Mouse (Mus musculus): ENCODE measurements at regions not wholly inside any gene's neighbourhood (a gene's known extent, or its start where the extent isn't known, plus 50 kb on each side); places are given as distances from the start of the nearest gene placed in this dataset.

- H3K4me1 ChIP-seq (ENCODE audit: control insufficient read depth in 2 of 2, insufficient read depth in 2 of 2, low read length in 2 of 2, poor library complexity in 1 of 2) = no peaks in the 10 kb centered on the region
- H3K27ac ChIP-seq (ENCODE audit: insufficient read depth, low read depth, low read length, poor library complexity, severe bottlenecking) = no peak overlapping the region
- no peak overlapping the region for H3K4me3 ChIP-seq (ENCODE audit: insufficient read depth in 1 of 2, low read depth in 1 of 2, low read length in 2 of 2, poor library complexity in 1 of 2, severe bottlenecking in 1 of 2)
- H3K36me3 ChIP-seq (ENCODE audit: control insufficient read depth, insufficient read depth, low read length, poor library complexity, severe bottlenecking) = no peaks in the 10 kb centered on the region
- H3K9me3 ChIP-seq (ENCODE audit: control insufficient read depth, insufficient read depth, low read depth, low read length) = no peaks in the 10 kb centered on the region
- TF ChIP-seq CHD2 (IDR thresholded peaks at IDR 0.05; ENCODE audit: low read depth, low read length) (no peak), ZNF384 (IDR thresholded peaks at IDR 0.05; ENCODE audit: low read depth, low read length) (no peak), ZC3H11A (IDR thresholded peaks at IDR 0.05; ENCODE audit: borderline replicate concordance, low read depth, low read length) (no peak), MAFK (IDR thresholded peaks at IDR 0.05; ENCODE audit: insufficient read depth, low read depth, low read length) (no peak), HCFC1 (IDR thresholded peaks at IDR 0.05; ENCODE audit: borderline replicate concordance, insufficient read depth, low read length) (no peak)
- DNase-seq (ENCODE audit: low read depth, low spot score) = no peak
- H3K9ac ChIP-seq (ENCODE audit: insufficient read depth, low read depth, low read length, poor library complexity, severe bottlenecking) = no peak overlapping the region
- in situ Hi-C loops (cut with MboI; ENCODE audit: low sequenced_read_pairs in 2 of 2, unreplicated experiment in 2 of 2) = no loop called here
Measured at GRCm38 (mm10) chr12:107251981-107252380, 236.5 kb upstream of the 3110018I06Rik start.

- DNase-seq (ENCODE audit: low read depth, low spot score) = no peak
- Histone ChIP-seq H3K9ac (ENCODE audit: insufficient read depth, low read depth, low read length, poor library complexity, severe bottlenecking) (no peak overlapping the region), H3K36me3 (ENCODE audit: control insufficient read depth, insufficient read depth, low read length, poor library complexity, severe bottlenecking) (no peaks in the 10 kb centered on the region), H3K9me3 (ENCODE audit: control insufficient read depth, insufficient read depth, low read depth, low read length) (no peaks in the 10 kb centered on the region), H3K4me1 (ENCODE audit: control insufficient read depth in 2 of 2, insufficient read depth in 2 of 2, low read length in 2 of 2, poor library complexity in 1 of 2) (peaks cover 0 to under 1% of the 10 kb centered on the region in 2 experiments; a peak in 1 of 4 replicates), H3K4me3 (ENCODE audit: insufficient read depth in 1 of 2, low read depth in 1 of 2, low read length in 2 of 2, poor library complexity in 1 of 2, severe bottlenecking in 1 of 2) (no peak overlapping the region), H3K27ac (ENCODE audit: insufficient read depth, low read depth, low read length, poor library complexity, severe bottlenecking) (no peak overlapping the region)
- in situ Hi-C loops (cut with MboI; ENCODE audit: low sequenced_read_pairs in 2 of 2, unreplicated experiment in 2 of 2) = no loop called here
- no peak for TF ChIP-seq ZC3H11A (IDR thresholded peaks at IDR 0.05; ENCODE audit: borderline replicate concordance, low read depth, low read length)
- TF ChIP-seq MAFK (IDR thresholded peaks at IDR 0.05; ENCODE audit: insufficient read depth, low read depth, low read length) = no peak
- TF ChIP-seq HCFC1 (IDR thresholded peaks at IDR 0.05; ENCODE audit: borderline replicate concordance, insufficient read depth, low read length) = no peak
- no peak for TF ChIP-seq ZNF384 (IDR thresholded peaks at IDR 0.05; ENCODE audit: low read depth, low read length)
- TF ChIP-seq CHD2 (IDR thresholded peaks at IDR 0.05; ENCODE audit: low read depth, low read length) = no peak
Measured at GRCm38 (mm10) chr12:107262076-107262475, 226.4 kb upstream of the 3110018I06Rik start.

DNA sequence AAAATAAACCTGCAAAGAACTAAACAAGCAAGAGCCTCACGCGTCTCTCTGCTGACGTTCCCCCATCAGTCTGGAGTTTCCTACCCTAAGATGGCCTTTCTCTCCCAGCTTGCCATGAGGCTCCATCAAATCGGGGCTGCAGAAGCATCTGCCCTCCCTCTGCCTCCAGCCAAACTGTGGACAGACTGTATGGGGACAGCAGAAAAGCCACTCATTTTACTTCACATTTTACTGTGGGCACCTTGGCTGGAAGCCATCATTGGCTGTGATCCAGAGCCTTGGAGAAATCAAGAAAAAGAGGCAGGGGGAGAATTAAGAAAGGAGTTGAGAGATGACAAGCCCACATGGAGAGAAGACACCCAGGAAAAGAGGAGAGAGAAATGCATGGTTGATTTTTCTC lies 225.9 kb upstream of the 3110018I06Rik start:
- Histone ChIP-seq H3K4me1 (ENCODE audit: control insufficient read depth in 2 of 2, insufficient read depth in 2 of 2, low read length in 2 of 2, poor library complexity in 1 of 2) (peaks cover 0 to 3% of the 10 kb centered on the region in 2 experiments; a peak in 1 of 4 replicates), H3K9ac (ENCODE audit: insufficient read depth, low read depth, low read length, poor library complexity, severe bottlenecking) (no peak overlapping the region), H3K9me3 (ENCODE audit: control insufficient read depth, insufficient read depth, low read depth, low read length) (no peaks in the 10 kb centered on the region), H3K4me3 (ENCODE audit: insufficient read depth in 1 of 2, low read depth in 1 of 2, low read length in 2 of 2, poor library complexity in 1 of 2, severe bottlenecking in 1 of 2) (no peak overlapping the region), H3K36me3 (ENCODE audit: control insufficient read depth, insufficient read depth, low read length, poor library complexity, severe bottlenecking) (no peaks in the 10 kb centered on the region), H3K27ac (ENCODE audit: insufficient read depth, low read depth, low read length, poor library complexity, severe bottlenecking) (no peak overlapping the region)
- in situ Hi-C loops (cut with MboI; ENCODE audit: low sequenced_read_pairs in 2 of 2, unreplicated experiment in 2 of 2) = no loop called here
- TF ChIP-seq HCFC1 (IDR thresholded peaks at IDR 0.05; ENCODE audit: borderline replicate concordance, insufficient read depth, low read length) = no peak
- TF ChIP-seq MAFK (IDR thresholded peaks at IDR 0.05; ENCODE audit: insufficient read depth, low read depth, low read length) = no peak
- DNase-seq (ENCODE audit: low read depth, low spot score) = no peak

DNA sequence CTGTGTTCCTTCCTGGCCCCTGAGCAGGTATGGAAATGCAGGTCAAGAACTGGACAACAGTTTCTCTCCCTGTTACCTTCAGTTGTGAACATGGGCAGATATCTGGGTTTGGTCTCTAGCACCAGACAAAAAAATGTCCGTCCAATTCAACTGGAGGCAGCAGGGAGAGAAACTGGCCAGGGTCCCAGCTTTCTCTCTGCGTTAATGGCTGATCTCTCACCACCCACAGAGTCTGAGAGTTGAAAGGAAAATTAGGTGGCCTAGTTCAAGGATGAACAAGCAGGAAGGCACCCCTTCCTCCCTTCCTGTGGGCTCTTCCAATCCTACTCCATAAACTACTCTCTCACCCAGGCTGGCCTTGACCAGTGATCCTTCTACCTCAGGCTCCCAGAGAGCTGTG lies 221.7 kb upstream of the 3110018I06Rik start:
- no peak for DNase-seq (ENCODE audit: low read depth, low spot score)
- in situ Hi-C loops (cut with MboI; ENCODE audit: low sequenced_read_pairs in 2 of 2, unreplicated experiment in 2 of 2) = no loop called here
- Histone ChIP-seq H3K4me3 (ENCODE audit: insufficient read depth in 1 of 2, low read depth in 1 of 2, low read length in 2 of 2, poor library complexity in 1 of 2, severe bottlenecking in 1 of 2) (no peak overlapping the region), H3K27ac (ENCODE audit: insufficient read depth, low read depth, low read length, poor library complexity, severe bottlenecking) (no peak overlapping the region), H3K36me3 (ENCODE audit: control insufficient read depth, insufficient read depth, low read length, poor library complexity, severe bottlenecking) (no peaks in the 10 kb centered on the region), H3K9me3 (ENCODE audit: control insufficient read depth, insufficient read depth, low read depth, low read length) (no peaks in the 10 kb centered on the region), H3K4me1 (ENCODE audit: control insufficient read depth in 2 of 2, insufficient read depth in 2 of 2, low read length in 2 of 2, poor library complexity in 1 of 2) (peaks cover 3% of the 10 kb centered on the region in 2 experiments; a peak in 2 of 4 replicates), H3K9ac (ENCODE audit: insufficient read depth, low read depth, low read length, poor library complexity, severe bottlenecking) (no peak overlapping the region)
- TF ChIP-seq MAFK (IDR thresholded peaks at IDR 0.05; ENCODE audit: insufficient read depth, low read depth, low read length) (no peak), ZC3H11A (IDR thresholded peaks at IDR 0.05; ENCODE audit: borderline replicate concordance, low read depth, low read length) (no peak), HCFC1 (IDR thresholded peaks at IDR 0.05; ENCODE audit: borderline replicate concordance, insufficient read depth, low read length) (no peak), ZNF384 (IDR thresholded peaks at IDR 0.05; ENCODE audit: low read depth, low read length) (no peak), CHD2 (IDR thresholded peaks at IDR 0.05; ENCODE audit: low read depth, low read length) (no peak)

DNA sequence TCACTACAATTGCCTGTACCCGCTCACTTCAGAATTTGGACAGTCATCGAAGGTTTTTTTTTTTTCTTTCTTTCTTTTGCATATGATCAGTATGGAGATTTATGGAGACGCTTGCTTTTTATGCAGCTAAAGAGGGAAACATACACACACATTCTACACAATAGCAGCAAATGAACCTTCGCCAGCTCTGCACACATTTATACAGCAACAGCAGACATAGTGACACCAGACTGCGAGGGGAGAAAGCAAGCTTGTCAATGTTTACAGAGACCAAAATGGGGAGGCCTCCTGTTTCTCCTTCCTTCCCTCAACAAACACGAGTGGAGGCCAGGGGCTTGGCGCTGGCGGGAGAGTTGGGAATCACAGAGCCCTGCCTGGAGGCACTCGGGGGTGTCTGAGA lies 202.8 kb upstream of the 3110018I06Rik start:
- Histone ChIP-seq H3K4me3 (ENCODE audit: insufficient read depth in 1 of 2, low read depth in 1 of 2, low read length in 2 of 2, poor library complexity in 1 of 2, severe bottlenecking in 1 of 2) (no peak overlapping the region), H3K36me3 (ENCODE audit: control insufficient read depth, insufficient read depth, low read length, poor library complexity, severe bottlenecking) (no peaks in the 10 kb centered on the region), H3K9ac (ENCODE audit: insufficient read depth, low read depth, low read length, poor library complexity, severe bottlenecking) (no peak overlapping the region), H3K27ac (ENCODE audit: insufficient read depth, low read depth, low read length, poor library complexity, severe bottlenecking) (no peak overlapping the region), H3K9me3 (ENCODE audit: control insufficient read depth, insufficient read depth, low read depth, low read length) (no peaks in the 10 kb centered on the region), H3K4me1 (ENCODE audit: control insufficient read depth in 2 of 2, insufficient read depth in 2 of 2, low read length in 2 of 2, poor library complexity in 1 of 2) (no peaks in the 10 kb centered on the region)
- TF ChIP-seq CHD2 (IDR thresholded peaks at IDR 0.05; ENCODE audit: low read depth, low read length) (no peak), ZNF384 (IDR thresholded peaks at IDR 0.05; ENCODE audit: low read depth, low read length) (no peak), ZC3H11A (IDR thresholded peaks at IDR 0.05; ENCODE audit: borderline replicate concordance, low read depth, low read length) (no peak), MAFK (IDR thresholded peaks at IDR 0.05; ENCODE audit: insufficient read depth, low read depth, low read length) (no peak), HCFC1 (IDR thresholded peaks at IDR 0.05; ENCODE audit: borderline replicate concordance, insufficient read depth, low read length) (no peak)
- no peak for DNase-seq (ENCODE audit: low read depth, low spot score)
- in situ Hi-C loops (cut with MboI; ENCODE audit: low sequenced_read_pairs in 2 of 2, unreplicated experiment in 2 of 2) = no loop called here

Measured in ES-E14 (cell line).